In the genomic region with DNA sequence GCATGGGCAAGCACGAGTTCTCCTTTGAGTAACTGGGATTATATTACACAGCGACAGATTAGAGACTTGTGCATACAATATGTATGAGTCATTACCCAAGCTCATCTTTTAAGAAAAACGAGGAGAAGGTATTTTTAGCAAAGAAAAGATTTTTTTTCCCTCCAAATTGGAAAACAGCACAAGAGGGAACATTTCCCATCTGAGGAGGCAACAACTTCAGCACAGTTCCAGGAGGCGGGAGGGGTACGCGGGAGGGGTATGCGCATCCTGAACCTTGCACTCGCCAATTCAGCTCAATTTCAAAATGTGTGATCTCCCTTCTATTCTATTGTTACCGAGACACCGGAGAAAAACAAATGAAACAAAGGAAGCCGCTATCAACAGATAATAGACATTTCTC, we compare ENCODE assay signal across 11 mouse cellular contexts.
DNase-seq lines count a peak whose midpoint lies in the region; ATAC-seq and TF ChIP-seq lines count a peak whose summit lies in the region.
"Had no signal": no experiment of that assay in that cellular context is flagged by ENCODE, and none has a peak within 500 bp of the region (broad histone marks: within the 10 kb centered on the region; RNA-seq: fewer than 3 reads in every experiment).

No protein-coding gene starts in this region.

- intact Hi-C loops in heart, postnatal 10 days (cut with DNase I): no loop called here

- H3K4me3 ChIP-seq in heart, embryonic 14.5 days (ENCODE audit: control insufficient read depth in 1 of 2, insufficient read depth in 1 of 2, low read depth in 1 of 2, low read length in 2 of 2): no peak overlapping the region
- no peak overlapping the region for H3K4me3 ChIP-seq in embryonic facial prominence, embryonic 12.5 days
- H3K4me3 ChIP-seq in hindbrain, embryonic 12.5 days: peak overlapping the region; percentile 23
- H3K4me3 ChIP-seq in midbrain, postnatal 0 days (ENCODE audit: low read depth, low read length): peak overlapping the region; percentile 24
- no peak overlapping the region for H3K4me3 ChIP-seq in limb, embryonic 10.5 days

- WGBS in heart, embryonic 14.5 days: 29% methylated on average over 11 of the region's 11 CpGs
- WGBS in embryonic facial prominence, embryonic 12.5 days: 29% methylated on average over 11 of the region's 11 CpGs
- 15% methylated on average over 11 of the region's 11 CpGs for WGBS in hindbrain, embryonic 12.5 days
- WGBS in midbrain, postnatal 0 days: 13% methylated on average over 11 of the region's 11 CpGs
- WGBS in limb, embryonic 10.5 days: 46% methylated on average over 11 of the region's 11 CpGs

- peaks cover 0 to 3% of the 10 kb centered on the region in 2 experiments; a peak in 1 of 4 replicates for H3K4me1 ChIP-seq in heart, embryonic 14.5 days (ENCODE audit: control insufficient read depth in 2 of 2, insufficient read depth in 2 of 2, low read length in 2 of 2)
- H3K4me1 ChIP-seq in embryonic facial prominence, embryonic 12.5 days: no peaks in the 10 kb centered on the region
- H3K4me1 ChIP-seq in hindbrain, embryonic 12.5 days: peaks cover 14% of the 10 kb centered on the region
- no peaks in the 10 kb centered on the region for H3K4me1 ChIP-seq in midbrain, postnatal 0 days (ENCODE audit: insufficient read depth, low read length)
- H3K4me1 ChIP-seq in limb, embryonic 10.5 days: no peaks in the 10 kb centered on the region

- ATAC-seq in heart, embryonic 14.5 days (ENCODE audit: insufficient number of reproducible peaks, insufficient read depth, low FRiP score, low read depth): no peak
- ATAC-seq in embryonic facial prominence, embryonic 12.5 days (ENCODE audit: insufficient number of reproducible peaks, insufficient read depth, low FRiP score, low TSS enrichment): no peak
- ATAC-seq in hindbrain, embryonic 12.5 days (ENCODE audit: low FRiP score): no peak
- no peak for ATAC-seq in midbrain, postnatal 0 days (ENCODE audit: low FRiP score)

- no peak for DNase-seq in heart, postnatal 10 days
- DNase-seq in midbrain, postnatal 0 days (ENCODE audit: low spot score): no peak
- DNase-seq in limb, embryonic 10.5 days (ENCODE audit: low spot score): no peak
- no peak for DNase-seq in kidney, adult 11 months
- no peak for DNase-seq in lung, postnatal 14 days
- DNase-seq: heart, adult 18-20 months; lung, adult 2 months had no signal

- no peaks in the 10 kb centered on the region for H3K36me3 ChIP-seq in heart, embryonic 14.5 days (ENCODE audit: control insufficient read depth, insufficient read depth, low read length)
- H3K36me3 ChIP-seq in embryonic facial prominence, embryonic 12.5 days: no peaks in the 10 kb centered on the region
- no peaks in the 10 kb centered on the region for H3K36me3 ChIP-seq in hindbrain, embryonic 12.5 days
- no peaks in the 10 kb centered on the region for H3K36me3 ChIP-seq in midbrain, postnatal 0 days (ENCODE audit: insufficient read depth, low read length)
- H3K36me3 ChIP-seq in limb, embryonic 10.5 days: no peaks in the 10 kb centered on the region
- H3K36me3 ChIP-seq: G1E had no signal

- H3K9me3 ChIP-seq in heart, embryonic 14.5 days (ENCODE audit: control insufficient read depth, low read length): no peaks in the 10 kb centered on the region
- H3K9me3 ChIP-seq in embryonic facial prominence, embryonic 12.5 days: no peaks in the 10 kb centered on the region
- H3K9me3 ChIP-seq in hindbrain, embryonic 12.5 days (replicated peaks): no peaks in the 10 kb centered on the region
- no peaks in the 10 kb centered on the region for H3K9me3 ChIP-seq in midbrain, postnatal 0 days (ENCODE audit: low read length)
- no peaks in the 10 kb centered on the region for H3K9me3 ChIP-seq in limb, embryonic 10.5 days (replicated peaks)

- 0 out of 2 replicates have a peak, but pooled peaks cover 5% of the 10 kb centered on the region for H3K27me3 ChIP-seq in heart, embryonic 14.5 days (ENCODE audit: control insufficient read depth, insufficient read depth, low read length)
- H3K27me3 ChIP-seq in embryonic facial prominence, embryonic 12.5 days: peaks cover 7% of the 10 kb centered on the region; the same call in 1 of the 2 replicates
- peaks cover 12% of the 10 kb centered on the region for H3K27me3 ChIP-seq in hindbrain, embryonic 12.5 days
- H3K27me3 ChIP-seq in midbrain, postnatal 0 days (ENCODE audit: insufficient read depth, low read length): no peaks in the 10 kb centered on the region
- peaks cover 25% of the 10 kb centered on the region; the same call in 1 of the 2 replicates for H3K27me3 ChIP-seq in limb, embryonic 10.5 days (ENCODE audit: low read depth, poor library complexity, severe bottlenecking)

- no peak overlapping the region for H3K27ac ChIP-seq in heart, embryonic 14.5 days (replicated peaks in 1 of 2; ENCODE audit: control insufficient read depth in 1 of 2, insufficient read depth in 1 of 2, low read depth in 2 of 2, low read length in 2 of 2)
- no peak overlapping the region for H3K27ac ChIP-seq in embryonic facial prominence, embryonic 12.5 days
- H3K27ac ChIP-seq in hindbrain, embryonic 12.5 days: no peak overlapping the region
- H3K27ac ChIP-seq in midbrain, postnatal 0 days (ENCODE audit: low read depth, low read length): no peak overlapping the region
- no peak overlapping the region for H3K27ac ChIP-seq in limb, embryonic 10.5 days

- H3K9ac ChIP-seq in heart, embryonic 14.5 days (ENCODE audit: low read length): no peak overlapping the region
- no peak overlapping the region for H3K9ac ChIP-seq in embryonic facial prominence, embryonic 12.5 days
- H3K9ac ChIP-seq in hindbrain, embryonic 12.5 days: no peak overlapping the region
- no peak overlapping the region for H3K9ac ChIP-seq in midbrain, postnatal 0 days (replicated peaks; ENCODE audit: low read length, poor library complexity, severe bottlenecking)

- TF ChIP-seq CTCF in midbrain, postnatal 0 days (IDR thresholded peaks at IDR 0.05): no peak

- 0 out of 2 replicates have a peak overlapping the region, but pooled peaks have one; percentile 18 for H3K4me2 ChIP-seq in heart, embryonic 14.5 days (ENCODE audit: low read length)
- 0 out of 2 replicates have a peak overlapping the region, but pooled peaks have one; percentile 17 for H3K4me2 ChIP-seq in embryonic facial prominence, embryonic 12.5 days (replicated peaks)
- H3K4me2 ChIP-seq in hindbrain, embryonic 12.5 days (replicated peaks): peak overlapping the region; percentile 44
- peak overlapping the region; percentile 39 for H3K4me2 ChIP-seq in midbrain, postnatal 0 days (ENCODE audit: low read depth, low read length, poor library complexity, severe bottlenecking)

Comparison
In these comparisons a context has a peak if more than half of its experiments do, and no peak if none do; other contexts are left out.
1. H3K4me3 ChIP-seq: peak in hindbrain, embryonic 12.5 days (single experiment) and midbrain, postnatal 0 days (single experiment); none in heart, embryonic 14.5 days (0 of 2), embryonic facial prominence, embryonic 12.5 days (single experiment) and limb, embryonic 10.5 days (single experiment).
2. Peak in every context shown above with its lines, with median percentiles within 50 percentile points of each other: H3K4me2 ChIP-seq.